Mouse (Mus musculus): ENCODE measurements around the gene Zfp706.

The Zfp706 gene

DNA sequence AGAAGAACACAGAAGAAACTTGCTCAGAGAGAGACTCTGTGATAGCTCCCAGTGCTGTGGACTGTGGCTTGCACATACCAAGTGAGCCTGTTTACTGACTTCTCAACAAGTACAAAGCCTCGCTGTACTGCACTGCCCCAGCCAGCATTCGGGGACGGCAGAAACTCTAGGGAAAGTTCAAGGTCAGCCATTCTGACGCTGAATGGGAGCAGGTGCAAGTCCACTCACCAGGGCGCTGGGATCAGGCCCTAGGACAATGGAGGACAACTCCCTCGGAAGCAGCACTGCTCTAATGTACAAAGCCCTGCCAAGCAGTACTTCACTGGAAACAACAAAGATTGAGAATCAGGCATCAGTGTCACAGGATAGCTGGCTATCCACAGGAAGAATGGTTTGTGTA lies 16.2 kb downstream of the Zfp706 start:
- H3K9me3 ChIP-seq (ENCODE audit: low read length), result no peaks in the 10 kb centered on the region
- H3K4me1 ChIP-seq (replicated peaks; ENCODE audit: low read depth, low read length), result peaks cover 80% of the 10 kb centered on the region
- TF ChIP-seq CTCF (conservative IDR thresholded peaks at IDR 0.05; ENCODE audit: low read length), result no peak
- peak; percentile 93 for TF ChIP-seq NANOG (IDR thresholded peaks at IDR 0.05; ENCODE audit: borderline replicate concordance, low read length)
- no peak for TF ChIP-seq POU5F1 (IDR thresholded peaks at IDR 0.05; ENCODE audit: borderline replicate concordance, low read length)
- peaks cover 56% of the 10 kb centered on the region for H3K36me3 ChIP-seq (ENCODE audit: insufficient read depth, low read length)
- H3K27me3 ChIP-seq (ENCODE audit: insufficient read depth, low read length), result no peaks in the 10 kb centered on the region
- H3K4me3 ChIP-seq (replicated peaks; ENCODE audit: low read length), result 0 out of 2 replicates have a peak overlapping the region, but pooled peaks have one; percentile 24

DNA sequence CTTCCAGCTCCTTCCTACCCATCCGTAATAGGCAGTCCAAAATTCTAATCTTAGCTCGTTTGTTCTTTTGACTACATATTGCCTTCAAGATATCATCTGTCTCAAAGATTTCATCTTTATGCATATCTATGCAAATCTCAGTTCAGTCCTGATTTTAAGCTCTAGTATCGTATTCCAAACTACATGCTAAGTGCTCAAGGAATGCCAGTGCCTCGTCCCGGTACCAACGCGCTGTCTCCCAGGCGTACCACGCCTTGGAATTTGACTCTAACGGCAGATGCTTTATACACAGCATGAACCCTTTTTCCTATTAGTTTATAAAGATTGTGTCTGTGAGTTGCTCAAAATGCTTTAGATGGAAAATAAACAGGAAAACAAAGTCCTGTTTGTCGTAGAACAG lies 17.7 kb downstream of the Zfp706 start:
- Histone ChIP-seq H3K4me1 (replicated peaks; ENCODE audit: low read depth, low read length) (peaks cover 91% of the 10 kb centered on the region), H3K27me3 (ENCODE audit: insufficient read depth, low read length) (no peaks in the 10 kb centered on the region), H3K9me3 (ENCODE audit: low read length) (no peaks in the 10 kb centered on the region), H3K4me3 (replicated peaks; ENCODE audit: low read length) (no peak overlapping the region), H3K36me3 (ENCODE audit: insufficient read depth, low read length) (peaks cover 52% of the 10 kb centered on the region)
- TF ChIP-seq POU5F1 (IDR thresholded peaks at IDR 0.05; ENCODE audit: borderline replicate concordance, low read length), result no peak
- no peak for TF ChIP-seq CTCF (conservative IDR thresholded peaks at IDR 0.05; ENCODE audit: low read length)
- TF ChIP-seq NANOG (IDR thresholded peaks at IDR 0.05; ENCODE audit: borderline replicate concordance, low read length), result no peak

DNA sequence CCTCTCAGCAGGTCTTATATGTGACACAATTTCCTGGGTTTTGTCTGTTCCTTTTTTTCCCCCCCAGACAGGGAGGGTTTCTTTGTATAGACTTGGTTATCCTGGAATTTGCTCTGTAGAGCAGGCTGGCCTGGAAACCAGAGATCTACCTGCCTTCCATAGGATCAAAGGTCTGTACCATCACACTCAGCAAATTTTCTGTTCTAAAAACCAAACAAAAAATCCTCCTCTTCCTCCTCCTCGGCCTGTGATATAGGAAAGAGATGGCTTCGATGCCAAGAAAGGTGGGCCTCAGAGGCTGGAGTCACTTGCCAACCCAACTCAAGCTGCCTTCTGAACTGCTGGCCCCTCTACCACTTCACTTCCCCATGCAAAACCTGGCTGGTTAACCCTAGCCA lies 18.9 kb downstream of the Zfp706 start:
- Histone ChIP-seq H3K4me1 (replicated peaks; ENCODE audit: low read depth, low read length) (peaks cover 92% of the 10 kb centered on the region), H3K27me3 (ENCODE audit: insufficient read depth, low read length) (no peaks in the 10 kb centered on the region), H3K4me3 (replicated peaks; ENCODE audit: low read length) (no peak overlapping the region), H3K9me3 (ENCODE audit: low read length) (no peaks in the 10 kb centered on the region), H3K36me3 (ENCODE audit: insufficient read depth, low read length) (peaks cover 39% of the 10 kb centered on the region)
- no peak for TF ChIP-seq POU5F1 (IDR thresholded peaks at IDR 0.05; ENCODE audit: borderline replicate concordance, low read length)
- no peak for TF ChIP-seq CTCF (conservative IDR thresholded peaks at IDR 0.05; ENCODE audit: low read length)
- TF ChIP-seq NANOG (IDR thresholded peaks at IDR 0.05; ENCODE audit: borderline replicate concordance, low read length), result no peak

DNA sequence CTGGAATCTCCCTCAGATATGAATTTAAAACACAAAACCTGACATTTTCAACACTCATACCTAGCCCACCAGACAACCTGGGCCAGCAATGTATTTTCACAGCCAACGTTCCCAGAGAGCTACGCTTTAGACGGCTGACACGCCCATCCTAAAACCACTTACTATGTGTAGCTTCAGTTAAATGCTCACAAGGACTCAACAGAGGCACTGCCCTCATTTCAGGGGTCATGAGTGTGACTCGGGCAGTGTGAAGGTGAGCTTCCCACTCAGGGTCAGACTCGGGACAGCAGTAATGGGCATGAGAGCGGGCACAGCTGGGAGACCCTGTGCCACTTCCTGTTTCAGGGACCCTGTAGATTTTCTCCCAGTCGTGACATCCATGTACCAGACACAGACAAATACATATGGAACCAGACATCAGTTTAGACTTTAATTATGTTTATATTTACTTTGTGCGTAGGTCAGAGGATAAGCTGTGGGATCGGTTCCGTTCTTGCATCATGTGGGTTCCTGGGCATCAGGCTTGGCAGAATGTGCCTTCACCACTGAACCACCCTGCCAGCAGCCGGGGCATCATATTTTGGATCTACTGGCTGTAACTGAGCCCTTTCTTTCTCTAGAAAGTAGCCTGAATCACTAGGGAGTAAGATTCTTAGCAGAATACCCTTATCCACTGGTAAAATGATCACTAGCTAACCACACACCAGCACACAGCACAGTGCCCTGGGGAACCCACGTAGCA lies 19.4 kb downstream of the Zfp706 start:
- TF ChIP-seq CTCF (conservative IDR thresholded peaks at IDR 0.05; ENCODE audit: low read length), result no peak
- Histone ChIP-seq H3K36me3 (ENCODE audit: insufficient read depth, low read length) (peaks cover 34% of the 10 kb centered on the region), H3K4me3 (replicated peaks; ENCODE audit: low read length) (no peak overlapping the region), H3K4me1 (replicated peaks; ENCODE audit: low read depth, low read length) (peaks cover 92% of the 10 kb centered on the region), H3K9me3 (ENCODE audit: low read length) (no peaks in the 10 kb centered on the region), H3K27me3 (ENCODE audit: insufficient read depth, low read length) (no peaks in the 10 kb centered on the region)

DNA sequence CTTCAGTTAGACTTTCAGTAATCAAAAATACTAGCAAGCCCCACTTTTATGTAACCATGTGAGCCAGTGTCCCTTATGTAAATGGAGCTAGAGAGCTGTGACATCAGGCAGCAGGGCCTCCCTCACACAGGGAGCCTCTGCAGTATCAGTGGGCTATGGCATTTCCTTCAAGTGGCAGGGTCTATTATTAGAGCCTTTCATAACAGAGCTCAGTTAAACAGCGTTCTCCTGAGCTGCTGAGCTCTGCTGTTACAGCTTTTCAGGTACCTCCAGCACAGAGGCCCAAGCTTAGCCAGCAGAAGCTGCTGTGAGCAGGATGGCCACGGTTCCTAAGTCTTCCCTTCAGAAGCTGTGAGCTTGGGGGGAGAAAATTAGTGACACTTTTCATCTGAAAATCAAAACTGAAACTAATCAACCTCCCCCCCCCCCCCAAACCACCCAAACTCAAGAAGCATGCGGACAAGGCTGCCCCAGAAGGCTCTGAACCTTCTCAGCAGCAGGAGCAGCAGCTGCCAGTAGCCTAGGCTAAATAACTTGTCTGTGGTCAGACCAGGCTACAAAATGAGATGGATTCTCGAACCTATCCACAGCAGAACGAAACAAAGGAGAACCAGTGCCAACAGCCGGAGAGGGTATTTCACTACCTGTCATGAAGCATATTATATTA lies 20.2 kb downstream of the Zfp706 start:
- peaks cover 26% of the 10 kb centered on the region for H3K36me3 ChIP-seq (ENCODE audit: insufficient read depth, low read length)
- peaks cover 91% of the 10 kb centered on the region for H3K4me1 ChIP-seq (replicated peaks; ENCODE audit: low read depth, low read length)
- H3K4me3 ChIP-seq (replicated peaks; ENCODE audit: low read length), result no peak overlapping the region
- no peaks in the 10 kb centered on the region for H3K9me3 ChIP-seq (ENCODE audit: low read length)
- no peak for TF ChIP-seq CTCF (conservative IDR thresholded peaks at IDR 0.05; ENCODE audit: low read length)
- no peak for TF ChIP-seq POU5F1 (IDR thresholded peaks at IDR 0.05; ENCODE audit: borderline replicate concordance, low read length)
- no peak for TF ChIP-seq NANOG (IDR thresholded peaks at IDR 0.05; ENCODE audit: borderline replicate concordance, low read length)
- no peaks in the 10 kb centered on the region for H3K27me3 ChIP-seq (ENCODE audit: insufficient read depth, low read length)

DNA sequence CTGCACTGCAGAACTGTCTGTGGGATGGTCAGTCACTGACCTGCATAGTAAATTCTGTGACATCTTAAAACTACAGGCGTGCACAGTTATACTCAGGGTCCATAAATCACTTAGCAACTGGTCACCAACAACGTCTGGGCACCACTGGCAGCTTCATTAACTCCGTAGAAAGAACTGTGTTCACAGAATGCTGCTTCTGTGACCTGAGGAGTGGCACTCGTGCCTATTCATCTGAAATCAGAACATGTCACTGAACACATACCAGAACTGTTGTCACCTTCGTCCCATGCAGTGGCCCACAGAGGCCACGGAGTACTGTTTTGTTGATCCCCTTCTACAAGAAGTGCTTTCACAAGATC lies 22.0 kb downstream of the Zfp706 start:
- peaks cover 11% of the 10 kb centered on the region for H3K36me3 ChIP-seq (ENCODE audit: insufficient read depth, low read length)
- no peak overlapping the region for H3K4me3 ChIP-seq (replicated peaks; ENCODE audit: low read length)
- peaks cover 89% of the 10 kb centered on the region for H3K4me1 ChIP-seq (replicated peaks; ENCODE audit: low read depth, low read length)
- no peaks in the 10 kb centered on the region for H3K27me3 ChIP-seq (ENCODE audit: insufficient read depth, low read length)
- TF ChIP-seq POU5F1 (IDR thresholded peaks at IDR 0.05; ENCODE audit: borderline replicate concordance, low read length), result no peak
- no peak for TF ChIP-seq NANOG (IDR thresholded peaks at IDR 0.05; ENCODE audit: borderline replicate concordance, low read length)
- TF ChIP-seq CTCF (conservative IDR thresholded peaks at IDR 0.05; ENCODE audit: low read length), result no peak
- H3K9me3 ChIP-seq (ENCODE audit: low read length), result no peaks in the 10 kb centered on the region

DNA sequence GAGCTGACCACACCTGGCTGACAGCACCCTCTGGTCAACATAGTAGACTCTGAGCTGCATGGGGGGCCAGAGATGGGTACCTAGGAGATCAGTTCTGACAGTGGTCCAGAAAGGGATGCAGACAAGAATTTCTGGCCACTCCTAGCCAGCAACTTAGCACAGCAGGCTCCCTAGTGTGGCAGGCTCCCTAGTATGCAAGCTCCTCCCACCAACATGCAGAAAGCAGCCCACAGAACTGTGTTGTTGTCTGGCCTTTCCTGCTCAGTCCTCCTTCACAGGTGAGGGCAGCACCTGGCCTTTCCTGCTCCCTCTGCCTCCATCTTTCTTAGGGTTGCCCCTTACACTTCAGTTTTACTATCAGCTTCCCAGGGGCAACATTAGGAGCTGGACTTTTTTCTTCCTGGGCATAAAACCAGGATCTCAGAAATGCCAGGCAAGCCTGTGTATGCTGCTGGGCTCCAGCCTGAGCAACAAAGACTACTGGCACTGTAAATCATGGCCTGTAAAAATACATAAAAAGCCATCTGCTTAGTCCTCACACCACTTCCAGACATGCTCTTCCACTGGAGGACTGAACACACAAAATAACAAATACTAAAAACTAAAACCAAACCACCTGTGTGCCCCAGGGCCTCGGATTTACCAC lies 22.5 kb downstream of the Zfp706 start:
- no peak for TF ChIP-seq POU5F1 (IDR thresholded peaks at IDR 0.05; ENCODE audit: borderline replicate concordance, low read length)
- no peak for TF ChIP-seq NANOG (IDR thresholded peaks at IDR 0.05; ENCODE audit: borderline replicate concordance, low read length)
- no peak for TF ChIP-seq CTCF (conservative IDR thresholded peaks at IDR 0.05; ENCODE audit: low read length)
- H3K4me1 ChIP-seq (replicated peaks; ENCODE audit: low read depth, low read length), result peaks cover 89% of the 10 kb centered on the region
- no peaks in the 10 kb centered on the region for H3K27me3 ChIP-seq (ENCODE audit: insufficient read depth, low read length)
- H3K36me3 ChIP-seq (ENCODE audit: insufficient read depth, low read length), result peaks cover 6% of the 10 kb centered on the region
- H3K9me3 ChIP-seq (ENCODE audit: low read length), result no peaks in the 10 kb centered on the region
- H3K4me3 ChIP-seq (replicated peaks; ENCODE audit: low read length), result no peak overlapping the region

DNA sequence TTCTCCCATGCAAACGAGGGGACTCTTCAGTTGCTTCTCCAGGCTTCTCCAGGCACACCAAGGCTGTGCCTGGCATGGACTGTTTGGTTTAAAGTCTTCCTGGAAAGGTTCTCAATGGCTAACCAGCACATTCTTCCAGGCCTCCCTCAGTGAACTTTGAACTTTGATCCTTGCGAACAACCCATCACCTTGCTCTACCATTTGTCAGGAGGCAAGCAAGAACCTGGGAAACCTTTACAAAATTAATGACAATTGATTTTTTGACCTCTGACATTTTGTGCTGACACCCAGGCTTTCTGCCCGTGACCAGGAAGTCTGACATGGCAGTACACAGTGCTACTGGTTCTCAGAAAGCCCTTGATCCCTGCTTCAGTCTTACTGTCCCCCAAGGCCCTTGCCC lies 24.1 kb downstream of the Zfp706 start:
- TF ChIP-seq POU5F1 (IDR thresholded peaks at IDR 0.05; ENCODE audit: borderline replicate concordance, low read length), result no peak
- Histone ChIP-seq H3K9me3 (ENCODE audit: low read length) (no peaks in the 10 kb centered on the region), H3K4me1 (replicated peaks; ENCODE audit: low read depth, low read length) (peaks cover 86% of the 10 kb centered on the region), H3K36me3 (ENCODE audit: insufficient read depth, low read length) (no peaks in the 10 kb centered on the region), H3K27me3 (ENCODE audit: insufficient read depth, low read length) (no peaks in the 10 kb centered on the region), H3K4me3 (replicated peaks; ENCODE audit: low read length) (no peak overlapping the region)

All from E14TG2a.4 (cell line).